Mouse (Mus musculus) left cerebral cortex, adult 9 months (tissue): ENCODE measurements around the gene Frmpd3.

ENCODE experiments used
- DNase-seq, 2 experiments: peaks; one replicate each; pipeline ENCODE4 v3.0.0; 2022; ENCODE audit warnings: low spot score in 2 of 2

Frmpd3 gene

GRCm38 (mm10) chrX:140456279-140456731, 114.2 kb downstream of the Frmpd3 start, which contains the start of gene Prps1:
Prps1 (plus strand) TSS chrX:140456613.
- peak; percentile 58 to 77 for DNase-seq

- peak in 1 of 2 experiments; percentile 10 for DNase-seq
Observed at GRCm38 (mm10) chrX:140456751-140457491, 114.9 kb downstream of the Frmpd3 start.

GRCm38 (mm10) chrX:140457502-140457901, 115.4 kb downstream of the Frmpd3 start:
- no peak for DNase-seq

- DNase-seq, result no peak
Observed at GRCm38 (mm10) chrX:140478231-140478630, 136.2 kb downstream of the Frmpd3 start.

GRCm38 (mm10) chrX:140479171-140479570, 137.1 kb downstream of the Frmpd3 start:
- peak in 1 of 2 experiments; percentile 21 for DNase-seq
